Mouse (Mus musculus): ENCODE measurements around the gene Fads1. TPM values are rescaled to one million over a fixed set of nuclear protein-coding genes. Genes with fewer than 3 reads are reported as not detected.
"Not testable (repeated sequence)": the region's sequence is repeated elsewhere in the genome, so short reads cannot be mapped to it uniquely, and the experiment has no call there.

Fads1 gene
- polyA plus RNA-seq (2016; fragmentation: Nextera tagmentation; extraction: Ambion mirVana), result 76.6 and 89.6 TPM in 2 replicates

DNA sequence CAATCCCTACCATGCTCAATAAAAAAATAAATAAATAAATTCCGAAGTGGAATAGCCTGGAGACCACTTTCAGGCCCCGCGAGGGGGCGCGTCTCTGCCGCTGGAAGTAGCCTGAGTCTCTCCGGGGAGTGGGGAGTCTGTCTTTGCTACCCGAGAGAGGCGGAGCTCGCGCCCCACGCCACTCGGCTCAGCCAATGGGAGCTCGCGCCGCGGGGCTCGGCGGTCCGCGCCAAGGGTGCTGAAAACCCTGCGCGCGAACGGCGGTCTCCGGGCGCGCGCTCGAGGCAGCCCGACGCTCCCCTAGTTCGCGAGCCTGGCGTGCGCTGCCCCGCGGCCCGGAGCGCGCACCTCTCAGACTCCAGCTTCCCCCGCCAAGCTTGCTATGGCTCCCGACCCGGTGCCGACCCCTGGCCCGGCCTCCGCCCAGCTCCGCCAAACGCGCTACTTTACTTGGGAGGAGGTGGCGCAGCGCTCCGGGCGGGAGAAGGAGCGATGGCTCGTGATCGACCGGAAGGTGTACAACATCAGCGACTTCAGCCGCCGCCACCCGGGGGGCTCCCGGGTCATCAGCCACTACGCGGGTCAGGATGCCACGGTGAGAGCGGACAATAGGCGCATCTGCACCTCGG, at the start of gene Fads1:
TSS of gene Fads1 (plus strand) at position 219 of the 629 bp plus-strand sequence.
- peak within 1 kb of the TSS; percentile 82 for H3K4me3 ChIP-seq
- peak within 1 kb of the TSS; percentile 95 for H3K27ac ChIP-seq
- H3K9me3 ChIP-seq, result 0 out of 2 replicates have a peak, but pooled peaks cover 4% of the 10 kb centered on the region
- under 1% methylated on average over 70 of the region's 70 CpGs for WGBS
- DNase-seq (ENCODE audit: low spot score), result peak; percentile 97
- H3K27me3 ChIP-seq (ENCODE audit: insufficient read depth, poor library complexity, severe bottlenecking), result no peaks in the 10 kb centered on the region
- peaks cover 34% of the 10 kb centered on the region for H3K36me3 ChIP-seq
- H3K4me1 ChIP-seq, result peaks cover 24% of the 10 kb centered on the region

DNA sequence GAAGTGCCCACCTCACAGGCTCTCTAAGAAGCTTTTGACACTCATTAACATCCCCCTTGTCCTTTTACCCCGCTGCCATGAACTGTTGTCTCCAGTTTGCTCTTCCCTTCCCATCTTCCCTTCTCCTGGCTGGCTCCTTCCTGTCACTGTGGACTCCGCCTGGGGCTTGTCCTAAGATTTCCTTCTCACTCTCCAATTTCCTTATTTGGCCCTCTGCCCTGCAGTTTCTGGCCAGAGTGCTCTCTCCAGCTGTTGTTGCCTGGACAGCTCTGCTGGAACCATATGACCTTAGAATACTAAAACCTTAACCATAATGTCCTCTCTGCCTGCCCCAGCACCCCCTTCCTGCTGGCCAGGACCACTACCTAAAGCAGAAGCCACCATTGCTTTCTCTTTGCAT, 48.0 kb upstream of the Fads1 start:
- no peaks in the 10 kb centered on the region for H3K9me3 ChIP-seq
- H3K36me3 ChIP-seq, result no peaks in the 10 kb centered on the region
- no peaks in the 10 kb centered on the region for H3K27me3 ChIP-seq (ENCODE audit: insufficient read depth, poor library complexity, severe bottlenecking)
- H3K27ac ChIP-seq, result peak overlapping the region; percentile 39; the same call in 1 of the 2 replicates
- H3K4me3 ChIP-seq, result no peak overlapping the region
- peaks cover 8% of the 10 kb centered on the region; the same call in 1 of the 2 replicates for H3K4me1 ChIP-seq
- no peak for DNase-seq (ENCODE audit: low spot score)
- WGBS, result 32% methylated on average over 2 of the region's 2 CpGs

DNA sequence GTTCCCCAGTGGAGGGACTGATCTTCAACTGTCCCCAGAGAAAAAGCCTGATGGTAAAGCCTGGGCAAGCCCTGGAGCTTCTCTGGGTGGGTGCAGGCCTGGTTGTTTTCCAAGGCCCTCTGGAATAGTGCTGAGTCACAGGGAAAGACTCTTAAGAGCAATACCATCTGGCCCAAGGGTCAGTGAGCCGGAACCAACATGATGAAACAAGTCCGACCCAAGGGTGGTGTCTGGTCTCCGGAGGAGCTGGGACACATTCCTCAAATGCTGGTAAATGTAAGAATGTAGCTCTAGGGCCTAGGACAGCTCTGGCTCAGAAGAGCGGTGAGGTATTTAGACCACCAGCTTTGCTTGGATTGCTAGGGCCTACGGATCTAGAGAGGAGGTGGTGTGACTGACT, 45.3 kb upstream of the Fads1 start:
- Histone ChIP-seq H3K27me3 (ENCODE audit: insufficient read depth, poor library complexity, severe bottlenecking) (no peaks in the 10 kb centered on the region), H3K9me3 (no peaks in the 10 kb centered on the region), H3K36me3 (no peaks in the 10 kb centered on the region), H3K27ac (0 out of 2 replicates have a peak overlapping the region, but pooled peaks have one; percentile 17), H3K4me3 (no peak overlapping the region), H3K4me1 (peaks cover 8% of the 10 kb centered on the region; the same call in 1 of the 2 replicates)
- no peak for DNase-seq (ENCODE audit: low spot score)
- WGBS, result 66% methylated on average over 5 of the region's 5 CpGs

DNA sequence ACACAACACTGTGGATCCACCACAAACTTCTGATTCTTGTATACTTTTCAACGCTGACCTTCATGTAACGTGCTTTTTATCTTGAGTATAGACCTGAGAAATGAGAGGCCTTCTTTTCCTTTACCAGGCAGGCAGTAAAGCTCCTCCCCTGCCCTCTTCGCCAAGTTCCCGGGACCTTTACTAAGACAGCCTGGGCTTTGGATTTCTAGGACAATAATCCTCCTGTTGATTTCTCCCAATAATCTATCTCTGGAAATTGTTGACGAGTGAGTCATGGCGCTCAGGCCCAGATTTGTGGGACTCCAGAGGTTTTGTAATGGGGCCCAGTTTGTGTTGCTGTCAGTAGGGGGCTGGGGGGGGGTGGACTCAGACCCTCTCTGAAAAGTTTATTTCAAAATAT, 43.0 kb upstream of the Fads1 start:
- Histone ChIP-seq H3K36me3 (no peaks in the 10 kb centered on the region), H3K4me1 (peaks cover 2% of the 10 kb centered on the region; the same call in 1 of the 2 replicates), H3K9me3 (no peaks in the 10 kb centered on the region), H3K4me3 (no peak overlapping the region), H3K27me3 (ENCODE audit: insufficient read depth, poor library complexity, severe bottlenecking) (no peaks in the 10 kb centered on the region), H3K27ac (no peak overlapping the region)
- WGBS, result 73% methylated on average over 6 of the region's 6 CpGs
- DNase-seq (ENCODE audit: low spot score), result no peak

DNA sequence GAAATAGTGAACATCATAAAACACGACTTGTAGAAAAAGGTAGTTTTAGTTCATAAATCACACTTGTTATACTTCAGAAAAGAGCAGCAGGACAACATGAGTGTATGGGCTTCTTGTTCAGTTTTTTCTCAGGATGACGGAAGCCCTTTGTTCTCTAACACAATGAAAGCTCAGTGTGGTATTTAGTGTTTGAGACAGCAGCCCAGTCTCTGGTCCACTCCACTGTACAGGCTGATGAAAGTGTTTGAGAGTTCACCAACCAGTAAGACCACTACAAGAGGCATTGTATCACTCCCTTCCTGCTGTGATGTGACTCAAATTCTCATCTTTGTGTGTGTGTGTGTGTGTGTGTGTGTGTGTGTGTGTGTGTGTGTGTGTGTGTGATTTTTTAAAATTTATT, 39.0 kb upstream of the Fads1 start:
- H3K27ac ChIP-seq, result no peak overlapping the region
- peaks cover 4% of the 10 kb centered on the region for H3K4me1 ChIP-seq
- no peaks in the 10 kb centered on the region for H3K36me3 ChIP-seq
- no peak for DNase-seq (ENCODE audit: low spot score)
- H3K4me3 ChIP-seq, result no peak overlapping the region
- 69% methylated on average over 2 of the region's 2 CpGs for WGBS
- H3K9me3 ChIP-seq, result no peaks in the 10 kb centered on the region
- no peaks in the 10 kb centered on the region for H3K27me3 ChIP-seq (ENCODE audit: insufficient read depth, poor library complexity, severe bottlenecking)

DNA sequence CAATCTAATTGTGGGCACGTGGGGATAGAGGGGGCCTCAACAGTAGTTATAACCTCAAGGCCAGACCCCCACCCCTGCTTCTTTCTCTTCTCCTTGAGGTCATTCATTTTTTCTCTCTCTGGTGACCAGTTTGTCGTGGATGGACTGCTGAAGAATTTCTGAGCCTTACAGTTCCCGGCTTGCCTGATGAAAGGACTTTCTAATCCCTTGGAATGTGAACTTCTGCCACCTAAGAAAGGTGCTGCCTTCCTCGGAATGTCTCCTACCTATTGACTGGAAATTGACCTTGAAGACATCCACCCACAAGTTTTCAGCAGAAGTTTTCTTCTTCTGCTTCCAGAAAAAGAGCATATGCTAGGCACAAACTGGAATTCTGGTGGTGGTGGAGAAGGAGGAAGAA, 38.2 kb upstream of the Fads1 start:
- WGBS, result 48% methylated on average over 4 of the region's 4 CpGs
- no peak overlapping the region for H3K4me3 ChIP-seq
- H3K4me1 ChIP-seq, result peaks cover 7% of the 10 kb centered on the region
- no peaks in the 10 kb centered on the region for H3K9me3 ChIP-seq
- H3K27ac ChIP-seq, result no peak overlapping the region
- no peaks in the 10 kb centered on the region for H3K27me3 ChIP-seq (ENCODE audit: insufficient read depth, poor library complexity, severe bottlenecking)
- no peak for DNase-seq (ENCODE audit: low spot score)
- no peaks in the 10 kb centered on the region for H3K36me3 ChIP-seq

DNA sequence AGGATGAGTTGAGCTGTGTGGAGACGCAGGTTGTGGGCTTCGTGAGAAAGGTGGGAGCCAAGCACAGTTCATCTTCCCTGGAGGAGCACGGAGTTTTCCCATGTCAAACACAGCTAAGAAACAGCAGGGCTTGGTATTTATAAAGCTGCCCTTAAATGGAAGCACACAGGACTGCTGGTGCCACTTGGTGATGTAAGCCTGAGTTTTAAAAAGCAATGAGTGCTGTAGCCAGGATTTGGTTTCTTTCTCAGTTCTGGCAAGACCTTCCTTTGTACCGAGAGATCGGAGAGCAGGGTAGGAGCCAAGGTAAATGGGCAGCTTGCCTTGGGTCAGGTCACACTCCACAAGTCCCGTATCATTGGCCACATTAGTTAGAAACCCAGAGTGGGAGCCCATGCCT, 34.1 kb upstream of the Fads1 start:
- 0 out of 2 replicates have a peak overlapping the region, but pooled peaks have one; percentile 22 for H3K27ac ChIP-seq
- 73% methylated on average over 6 of the region's 6 CpGs for WGBS

DNA sequence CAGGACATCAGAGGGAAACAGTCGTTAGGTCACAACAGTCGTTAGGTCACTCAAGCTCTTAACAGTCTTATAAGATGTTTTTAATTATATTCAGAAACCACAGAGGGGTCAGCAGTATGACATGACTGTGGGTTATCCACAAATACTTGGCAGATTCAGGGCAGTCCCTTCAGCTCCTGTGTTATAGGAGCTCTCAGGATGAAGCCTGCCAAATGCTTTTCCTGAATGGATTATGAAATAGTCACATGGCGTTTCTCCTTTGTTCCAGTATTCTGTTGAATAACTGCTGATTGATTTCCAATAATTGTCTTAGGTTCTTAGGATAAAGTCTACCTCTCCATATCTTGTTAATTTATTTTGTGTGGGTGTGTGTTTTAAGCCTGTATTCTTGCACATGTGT, 33.5 kb upstream of the Fads1 start:
- no peaks in the 10 kb centered on the region for H3K36me3 ChIP-seq
- peaks cover 7% of the 10 kb centered on the region for H3K4me1 ChIP-seq
- no peak for DNase-seq (ENCODE audit: low spot score)
- H3K27me3 ChIP-seq (ENCODE audit: insufficient read depth, poor library complexity, severe bottlenecking), result no peaks in the 10 kb centered on the region
- no peak overlapping the region for H3K27ac ChIP-seq
- 71% methylated on average over 3 of the region's 3 CpGs for WGBS
- H3K4me3 ChIP-seq, result no peak overlapping the region
- H3K9me3 ChIP-seq, result no peaks in the 10 kb centered on the region

More for the DNA sequence above, 34.1 kb upstream of the Fads1 start:
- DNase-seq (ENCODE audit: low spot score), result no peak
- H3K4me3 ChIP-seq, result no peak overlapping the region
- H3K9me3 ChIP-seq, result no peaks in the 10 kb centered on the region
- peaks cover 7% of the 10 kb centered on the region for H3K4me1 ChIP-seq
- H3K27me3 ChIP-seq (ENCODE audit: insufficient read depth, poor library complexity, severe bottlenecking), result no peaks in the 10 kb centered on the region
- no peaks in the 10 kb centered on the region for H3K36me3 ChIP-seq

DNA sequence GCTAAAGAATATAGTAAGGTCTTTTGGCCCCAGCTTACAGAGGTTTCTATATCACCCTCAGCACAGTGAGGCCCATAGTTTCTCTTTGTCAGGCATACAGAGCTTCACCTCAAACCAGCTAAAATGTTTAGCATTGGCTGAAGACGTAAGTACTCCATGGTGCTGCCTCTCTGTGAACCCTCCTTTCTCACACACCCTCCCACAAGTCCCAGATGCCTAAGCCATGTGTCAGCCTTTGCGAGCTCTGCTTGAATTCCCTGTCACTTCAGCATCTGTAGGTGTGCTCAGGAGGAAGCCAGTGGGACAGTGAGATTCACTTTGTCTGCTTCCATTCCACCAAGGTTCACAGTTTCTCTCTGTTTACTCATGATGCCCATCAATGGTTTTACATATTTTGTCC, 25.0 kb upstream of the Fads1 start:
- no peaks in the 10 kb centered on the region for H3K4me1 ChIP-seq
- 50% methylated on average over 2 of the region's 2 CpGs for WGBS
- no peak overlapping the region for H3K4me3 ChIP-seq
- no peak overlapping the region for H3K27ac ChIP-seq
- no peaks in the 10 kb centered on the region for H3K9me3 ChIP-seq
- DNase-seq (ENCODE audit: low spot score), result no peak
- H3K27me3 ChIP-seq (ENCODE audit: insufficient read depth, poor library complexity, severe bottlenecking), result no peaks in the 10 kb centered on the region
- no peaks in the 10 kb centered on the region for H3K36me3 ChIP-seq

DNA sequence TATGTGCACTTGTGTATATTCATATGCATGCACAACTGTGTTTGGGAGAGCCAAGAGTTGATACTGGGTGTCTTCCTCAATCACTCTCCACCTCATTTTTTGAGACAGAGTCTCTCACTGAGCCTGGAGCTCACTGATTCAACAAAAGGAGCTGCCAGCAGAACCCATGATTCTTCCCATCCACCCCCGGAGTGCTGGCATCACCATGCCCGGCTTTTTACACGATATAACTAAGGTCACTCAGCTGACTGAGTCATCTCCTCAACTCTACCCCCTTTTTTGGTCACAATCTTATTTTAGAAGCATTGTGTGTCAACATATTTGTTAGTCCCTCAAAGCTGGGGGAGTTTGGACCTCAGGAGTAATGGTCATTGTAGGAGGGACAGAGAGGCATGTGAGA, 18.8 kb upstream of the Fads1 start:
- DNase-seq (ENCODE audit: low spot score), result no peak
- Histone ChIP-seq H3K4me3 (no peak overlapping the region), H3K4me1 (no peaks in the 10 kb centered on the region), H3K36me3 (no peaks in the 10 kb centered on the region), H3K27me3 (ENCODE audit: insufficient read depth, poor library complexity, severe bottlenecking) (no peaks in the 10 kb centered on the region), H3K27ac (no peak overlapping the region), H3K9me3 (no peaks in the 10 kb centered on the region)
- 84% methylated on average over 3 of the region's 3 CpGs for WGBS

DNA sequence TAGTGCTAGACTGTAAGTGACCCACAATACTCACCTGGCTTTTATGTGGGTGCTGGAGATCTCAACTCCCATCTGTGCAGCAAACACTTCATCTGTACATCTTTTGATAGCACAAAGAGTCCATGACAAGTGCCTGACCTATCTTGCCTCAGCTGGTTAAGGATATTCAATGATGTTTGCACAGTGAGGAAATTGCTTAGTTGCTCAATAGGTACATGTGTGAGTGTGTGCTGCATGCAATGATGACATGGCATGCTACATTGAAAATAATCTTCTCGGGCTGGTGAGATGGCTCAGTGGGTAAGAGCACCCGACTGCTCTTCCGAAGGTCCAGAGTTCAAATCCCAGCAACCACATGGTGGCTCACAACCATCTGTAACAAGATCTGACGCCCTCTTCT, 16.8 kb upstream of the Fads1 start:
- 76% methylated on average over 4 of the region's 4 CpGs for WGBS
- DNase-seq (ENCODE audit: low spot score); H3K4me1 ChIP-seq; H3K36me3 ChIP-seq; H3K27ac ChIP-seq; H3K4me3 ChIP-seq; H3K9me3 ChIP-seq; H3K27me3 ChIP-seq (ENCODE audit: insufficient read depth, poor library complexity, severe bottlenecking): not testable (repeated sequence)

DNA sequence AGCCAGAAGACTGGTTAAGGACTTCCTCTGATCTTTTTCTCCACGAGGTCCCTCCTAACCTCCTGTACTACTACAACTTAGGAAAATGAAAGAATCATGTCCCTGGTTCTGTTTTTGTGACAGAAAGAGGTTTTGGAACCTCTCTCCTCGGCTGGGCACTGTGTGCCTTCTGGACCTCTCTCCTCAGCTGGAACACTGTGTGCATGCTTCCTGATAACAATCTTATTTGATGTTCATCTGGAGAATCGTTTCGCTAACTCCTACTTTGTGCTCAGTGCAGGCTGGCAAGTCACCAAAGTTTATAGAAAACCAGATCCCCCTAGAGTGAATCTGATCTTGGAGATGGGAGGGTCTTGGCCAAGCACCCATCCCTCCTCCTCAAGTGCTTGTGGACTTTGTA, 15.6 kb upstream of the Fads1 start:
- Histone ChIP-seq H3K27ac (no peak overlapping the region), H3K4me1 (no peaks in the 10 kb centered on the region), H3K9me3 (no peaks in the 10 kb centered on the region), H3K27me3 (ENCODE audit: insufficient read depth, poor library complexity, severe bottlenecking) (no peaks in the 10 kb centered on the region), H3K4me3 (no peak overlapping the region), H3K36me3 (no peaks in the 10 kb centered on the region)
- WGBS, result 71% methylated on average over 4 of the region's 4 CpGs
- no peak for DNase-seq (ENCODE audit: low spot score)

DNA sequence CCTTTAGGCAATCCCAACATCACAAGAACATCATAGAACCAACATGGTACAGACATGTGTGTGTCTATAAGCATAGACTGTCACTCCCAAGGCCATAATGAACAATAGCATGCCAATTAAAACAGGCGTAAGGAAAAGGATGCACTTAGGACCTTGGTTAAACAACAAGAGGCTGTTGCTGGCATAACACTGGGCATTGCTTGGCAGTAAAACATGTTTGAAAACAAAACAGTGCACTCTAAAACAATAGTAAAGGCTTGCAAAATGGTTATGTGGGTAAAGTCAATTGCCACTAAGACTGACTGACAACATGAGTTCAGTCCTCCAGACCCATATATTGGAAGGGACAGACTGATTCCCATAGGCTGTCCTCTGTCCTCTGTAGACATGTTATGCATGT, 14.7 kb upstream of the Fads1 start:
- peaks cover under 1% of the 10 kb centered on the region; the same call in 1 of the 2 replicates for H3K4me1 ChIP-seq
- 93% methylated on average over 1 of the region's 1 CpGs for WGBS
- DNase-seq (ENCODE audit: low spot score), result no peak

DNA sequence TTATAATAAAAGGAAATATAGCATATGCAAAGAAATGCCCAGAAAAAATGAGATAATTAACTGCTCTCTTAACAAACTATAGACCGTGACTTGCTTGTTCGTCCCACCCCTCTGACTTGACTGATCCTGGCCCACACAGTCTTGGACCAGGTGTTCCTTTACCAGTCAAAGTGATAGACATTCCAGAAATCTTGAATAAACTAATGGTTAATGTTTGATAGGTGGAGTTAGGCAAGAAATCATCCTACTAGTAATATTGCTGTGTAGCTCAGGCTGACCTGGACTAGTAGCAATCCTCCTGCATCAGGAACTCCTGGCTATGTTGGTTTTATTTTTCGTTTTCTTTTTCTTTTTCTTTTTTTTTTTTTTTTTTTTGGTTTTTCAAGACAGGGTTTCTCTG, 14.2 kb upstream of the Fads1 start:
- no peaks in the 10 kb centered on the region for H3K36me3 ChIP-seq
- 84% methylated on average over 3 of the region's 3 CpGs for WGBS
- no peak for DNase-seq (ENCODE audit: low spot score)
- no peaks in the 10 kb centered on the region for H3K27me3 ChIP-seq (ENCODE audit: insufficient read depth, poor library complexity, severe bottlenecking)
- no peak overlapping the region for H3K4me3 ChIP-seq
- peaks cover 3% of the 10 kb centered on the region; the same call in 1 of the 2 replicates for H3K4me1 ChIP-seq
- H3K27ac ChIP-seq, result no peak overlapping the region
- H3K9me3 ChIP-seq, result no peaks in the 10 kb centered on the region

More for the DNA sequence above, 14.7 kb upstream of the Fads1 start:
- H3K4me3 ChIP-seq, result no peak overlapping the region
- no peaks in the 10 kb centered on the region for H3K9me3 ChIP-seq
- H3K27me3 ChIP-seq (ENCODE audit: insufficient read depth, poor library complexity, severe bottlenecking), result no peaks in the 10 kb centered on the region
- no peak overlapping the region for H3K27ac ChIP-seq
- H3K36me3 ChIP-seq, result no peaks in the 10 kb centered on the region
